Mouse (Mus musculus) cerebellum, adult 18-20 months (tissue): Measurements from ENCODE around the gene Abr.

Source experiments
- DNase-seq, 2 experiments: peaks; one replicate each; pipeline ENCODE4 v3.0.0; 2021

Gene Abr

DNA sequence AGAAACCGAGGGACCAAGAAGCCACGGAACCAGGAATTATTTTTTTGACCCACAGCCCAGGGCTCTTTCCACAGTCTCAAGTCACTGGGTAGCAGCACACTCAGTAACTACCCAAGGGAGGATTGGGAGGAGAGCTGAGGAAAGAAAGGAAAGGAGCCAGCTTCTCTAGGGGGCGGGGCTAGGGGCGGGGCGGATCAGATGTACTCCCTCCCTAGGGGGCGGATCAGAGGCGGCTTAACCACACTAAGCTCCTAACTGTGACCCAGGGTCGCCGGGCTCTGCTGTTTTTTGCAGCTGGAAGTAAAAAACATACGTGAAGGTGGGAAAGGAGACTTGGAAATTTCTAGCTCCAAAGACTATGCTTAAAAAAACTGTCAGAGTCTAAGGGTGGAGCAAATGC lies 175.9 kb downstream of the Abr start:
- DNase-seq: no peak

DNA sequence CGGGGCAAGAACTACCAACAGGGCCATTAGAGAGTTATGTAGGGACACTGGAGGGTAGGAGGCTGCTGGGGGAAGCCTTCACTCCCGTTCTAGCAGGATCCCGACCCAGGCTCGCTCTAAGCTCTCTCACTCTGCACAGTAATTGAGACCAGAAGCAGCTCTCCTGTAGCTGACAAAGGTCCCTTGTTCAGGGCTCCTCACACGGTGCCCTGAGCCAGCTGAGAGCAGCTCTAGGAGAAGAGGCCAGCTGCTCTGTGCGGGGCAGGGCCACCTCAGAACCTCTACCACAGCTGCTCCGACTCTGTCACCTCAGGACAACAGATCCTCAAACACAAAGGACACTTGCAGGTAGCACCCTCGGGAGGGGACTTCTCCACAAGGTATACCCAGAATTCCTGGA lies 176.7 kb downstream of the Abr start:
- DNase-seq: no peak

DNA sequence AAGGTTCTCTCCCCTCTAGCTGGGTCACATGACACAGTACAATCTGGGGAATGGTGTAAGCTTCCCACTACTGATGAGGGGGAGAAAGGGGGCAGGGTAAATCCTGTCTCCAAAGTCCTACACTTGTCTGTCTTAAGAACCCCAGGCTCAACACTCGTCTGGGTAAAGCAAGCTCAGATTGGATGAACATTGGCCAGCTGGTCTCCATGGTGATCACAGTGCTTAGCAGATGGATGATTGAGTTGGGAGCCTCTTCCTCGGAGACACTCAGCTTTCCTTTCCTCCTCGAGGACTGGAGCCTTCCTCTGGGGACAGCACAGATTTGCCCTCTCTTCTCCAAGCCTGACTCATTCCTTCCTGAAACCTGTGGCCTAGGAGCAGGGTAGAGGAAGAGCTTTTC lies 182.4 kb downstream of the Abr start:
- DNase-seq: no peak

- peak; percentile 50 to 63 for DNase-seq
These were observed 185.2 kb downstream of the Abr start for GRCm38 (mm10) chr11:76436864-76437437.

GRCm38 (mm10) chr11:76436009-76436408 lies 186.1 kb downstream of the Abr start:
- DNase-seq: no peak

DNA sequence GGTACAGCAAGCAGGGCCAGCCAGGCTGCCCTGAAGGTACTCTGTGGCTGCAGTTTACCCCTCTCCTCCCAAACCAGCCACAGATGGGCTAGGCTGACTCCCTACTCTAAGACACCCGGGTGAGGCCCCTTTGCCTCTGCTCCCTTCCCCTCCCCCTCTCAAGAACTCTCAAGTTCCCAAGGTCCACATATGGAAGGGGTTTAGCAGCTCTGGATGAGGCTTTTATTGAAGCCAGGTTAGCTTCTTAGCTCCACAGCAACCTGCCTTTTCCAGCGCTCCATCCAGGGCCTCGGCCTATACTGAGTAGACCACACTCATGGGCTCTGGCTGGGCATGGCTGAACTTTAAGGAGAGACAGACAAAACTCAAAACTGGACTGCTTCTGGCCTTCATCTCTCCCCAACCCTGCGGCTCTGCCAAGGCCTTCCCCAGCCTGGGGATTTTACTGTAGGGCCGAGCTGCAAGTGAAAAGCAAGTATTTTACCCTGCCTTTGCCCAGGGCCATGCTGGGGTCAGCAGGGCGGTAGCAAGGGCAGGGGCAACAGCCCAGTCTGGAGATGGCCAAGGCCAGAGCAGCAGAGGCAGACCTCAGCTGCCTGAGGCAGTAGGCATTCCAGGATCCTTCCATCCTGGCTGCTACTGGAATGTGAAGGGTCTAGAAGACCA lies 192.0 kb downstream of the Abr start:
- DNase-seq: no peak

DNA sequence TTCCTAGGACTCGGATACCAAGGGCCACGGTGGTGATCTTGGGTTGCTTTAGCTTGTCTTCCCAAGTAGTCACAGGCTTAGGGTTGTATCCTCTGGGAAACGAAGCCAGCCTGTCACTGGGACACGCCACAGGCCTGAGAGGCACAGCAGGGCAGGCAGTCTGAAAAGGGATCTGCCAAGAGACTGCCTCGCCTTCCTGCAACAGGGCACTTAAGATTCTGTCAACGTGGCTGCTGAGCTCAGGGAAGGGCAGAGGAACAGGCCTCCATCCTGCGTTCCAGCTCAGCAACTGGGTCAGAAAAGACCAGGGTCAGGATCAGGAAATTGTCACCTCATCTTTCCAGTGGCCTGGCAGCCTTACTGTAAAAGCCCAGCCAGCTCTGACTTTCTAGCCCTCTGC lies 192.6 kb downstream of the Abr start:
- DNase-seq: peak in 1 of 2 experiments; percentile 28

DNA sequence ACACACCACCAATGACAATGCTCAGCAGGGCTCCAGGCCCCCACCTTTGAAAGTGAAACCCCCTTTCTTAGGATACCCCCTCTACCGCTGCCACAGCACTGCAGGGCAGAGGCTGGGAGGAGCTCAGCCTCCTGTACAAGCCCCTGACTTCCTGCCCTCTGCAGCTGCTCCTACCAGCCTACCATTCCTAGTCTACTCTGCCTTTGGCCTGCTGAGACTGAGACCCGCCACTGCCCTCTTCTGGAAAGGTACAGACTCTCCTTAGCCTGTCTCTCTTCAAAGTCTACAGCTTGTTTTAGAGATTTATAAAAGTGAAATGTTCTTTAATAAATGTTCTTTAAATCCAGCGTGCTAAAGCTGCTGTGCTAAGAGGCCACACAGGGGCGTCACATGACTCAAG lies 193.1 kb downstream of the Abr start:
- DNase-seq: no peak

DNA sequence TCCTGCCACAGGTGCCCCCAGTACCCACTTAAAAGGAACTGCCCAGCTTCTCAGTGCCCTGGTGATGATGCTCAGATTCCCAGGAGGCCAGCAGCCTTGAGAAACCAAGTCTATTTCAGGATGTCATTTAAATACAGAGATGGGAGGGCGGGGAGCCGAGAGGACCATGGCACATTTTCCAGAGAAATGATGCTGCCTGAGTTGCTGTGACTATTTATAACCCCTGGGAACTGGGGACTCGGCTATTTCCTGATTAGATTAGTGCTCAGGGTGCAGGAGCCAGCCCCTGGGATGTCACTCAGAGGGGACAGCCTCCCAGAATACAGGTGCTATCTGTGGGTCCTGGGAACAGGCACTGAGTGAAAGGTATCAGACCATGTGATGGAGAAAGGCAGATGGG lies 194.3 kb downstream of the Abr start:
- no peak for DNase-seq

GRCm38 (mm10) chr11:76425749-76426148 lies 196.4 kb downstream of the Abr start:
- no peak for DNase-seq

DNA sequence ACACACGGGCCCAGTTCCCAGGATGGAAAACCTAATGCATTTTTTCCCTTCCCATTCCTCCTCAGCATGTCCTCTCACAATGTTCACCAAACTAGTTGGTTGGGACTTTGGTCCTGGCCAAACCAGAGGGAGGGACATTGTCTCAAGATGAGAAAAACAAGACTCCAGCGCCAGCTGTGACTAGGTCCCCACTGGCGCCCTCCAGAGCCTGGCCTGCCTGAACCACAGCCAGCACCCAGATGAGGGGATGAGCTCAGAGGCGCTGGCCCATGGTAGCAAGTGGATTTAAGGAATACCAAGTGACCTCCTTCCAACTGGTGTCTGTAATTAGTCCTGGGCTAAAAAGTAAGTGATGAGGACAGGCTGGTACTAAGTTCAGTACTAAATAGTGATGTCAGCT lies 201.2 kb downstream of the Abr start:
- DNase-seq: no peak

- DNase-seq: no peak
These were observed 202.9 kb downstream of the Abr start for GRCm38 (mm10) chr11:76419179-76419578.

- DNase-seq: peak; percentile 71 to 73
These were observed 203.7 kb downstream of the Abr start for GRCm38 (mm10) chr11:76418423-76418822.

DNA sequence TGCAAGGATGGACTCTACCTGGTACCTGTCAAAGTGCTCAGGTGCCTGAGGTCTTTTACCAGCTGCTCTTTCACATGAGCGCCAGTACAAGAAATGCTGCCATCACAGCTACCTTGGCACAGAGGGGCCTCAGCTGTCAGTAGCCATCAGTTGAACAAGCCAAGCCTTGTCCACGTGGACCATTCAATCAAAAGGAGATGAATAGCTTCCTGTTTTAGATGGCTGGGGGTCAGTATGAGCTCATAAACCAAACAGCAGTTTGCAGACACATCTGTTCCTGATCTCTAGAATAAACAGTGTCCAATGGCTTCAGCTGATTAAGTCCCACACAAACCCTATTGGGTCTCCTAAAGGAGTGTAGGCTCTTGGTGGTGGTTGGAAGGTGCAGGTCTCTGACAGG lies 206.1 kb downstream of the Abr start:
- DNase-seq: no peak

DNA sequence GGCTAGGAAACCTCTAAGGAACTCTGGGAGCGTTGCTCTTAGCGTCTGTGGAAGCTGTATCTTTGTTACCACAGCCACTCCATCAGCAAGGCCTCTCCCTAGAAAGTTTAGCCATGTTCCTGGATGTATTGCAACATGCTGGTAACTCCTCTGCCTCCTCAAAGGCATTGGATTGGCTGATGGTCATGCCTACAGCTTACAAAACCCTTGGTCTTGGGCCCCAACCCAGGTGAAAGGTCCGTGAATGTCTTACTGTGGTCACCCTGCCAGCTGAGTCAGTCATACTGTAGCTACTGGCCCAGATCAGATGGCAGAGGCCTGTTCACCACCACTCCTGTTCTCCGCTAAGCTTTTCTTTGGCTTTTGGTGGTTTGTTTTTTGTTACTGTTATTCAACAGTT lies 207.1 kb downstream of the Abr start:
- DNase-seq: no peak

DNA sequence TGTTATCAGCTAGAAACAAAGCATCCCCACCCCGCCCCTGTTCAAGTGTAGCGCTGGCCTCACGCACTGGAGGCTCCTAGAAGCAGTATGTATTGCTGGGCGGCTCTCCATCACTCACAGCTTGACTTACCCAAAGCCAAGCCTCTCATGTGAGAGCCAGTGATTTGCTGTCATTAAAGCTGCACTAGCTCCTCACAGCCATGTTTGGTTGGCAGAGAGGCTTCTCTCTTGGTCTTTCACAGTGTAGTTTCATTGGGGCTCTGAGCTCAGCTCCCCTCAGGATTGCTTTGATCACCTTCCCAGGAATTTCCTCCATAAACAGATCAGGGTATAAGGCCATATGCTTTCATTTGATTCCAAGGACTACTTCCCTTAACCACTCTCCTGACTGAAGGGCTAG lies 208.9 kb downstream of the Abr start:
- DNase-seq: no peak

DNA sequence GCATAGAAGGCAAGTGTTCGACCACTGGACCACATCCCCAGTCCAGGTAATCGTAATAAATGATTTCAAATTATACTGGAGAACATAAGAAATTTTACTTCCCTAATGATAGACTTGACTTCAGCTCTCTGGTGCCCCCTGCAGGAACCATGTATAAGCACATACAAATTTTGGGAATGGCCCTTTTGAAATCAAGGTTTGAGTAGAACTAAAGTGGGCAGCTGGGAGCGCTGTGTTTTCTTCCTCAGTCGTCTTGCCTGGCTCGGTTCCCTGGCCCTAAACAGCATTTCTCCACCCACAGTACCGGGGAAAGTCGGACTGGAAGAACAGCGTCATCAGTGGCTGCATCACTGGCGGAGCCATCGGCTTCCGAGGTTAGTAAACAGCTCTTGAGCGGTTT lies 211.3 kb downstream of the Abr start:
- peak; percentile 55 to 78 for DNase-seq

DNA sequence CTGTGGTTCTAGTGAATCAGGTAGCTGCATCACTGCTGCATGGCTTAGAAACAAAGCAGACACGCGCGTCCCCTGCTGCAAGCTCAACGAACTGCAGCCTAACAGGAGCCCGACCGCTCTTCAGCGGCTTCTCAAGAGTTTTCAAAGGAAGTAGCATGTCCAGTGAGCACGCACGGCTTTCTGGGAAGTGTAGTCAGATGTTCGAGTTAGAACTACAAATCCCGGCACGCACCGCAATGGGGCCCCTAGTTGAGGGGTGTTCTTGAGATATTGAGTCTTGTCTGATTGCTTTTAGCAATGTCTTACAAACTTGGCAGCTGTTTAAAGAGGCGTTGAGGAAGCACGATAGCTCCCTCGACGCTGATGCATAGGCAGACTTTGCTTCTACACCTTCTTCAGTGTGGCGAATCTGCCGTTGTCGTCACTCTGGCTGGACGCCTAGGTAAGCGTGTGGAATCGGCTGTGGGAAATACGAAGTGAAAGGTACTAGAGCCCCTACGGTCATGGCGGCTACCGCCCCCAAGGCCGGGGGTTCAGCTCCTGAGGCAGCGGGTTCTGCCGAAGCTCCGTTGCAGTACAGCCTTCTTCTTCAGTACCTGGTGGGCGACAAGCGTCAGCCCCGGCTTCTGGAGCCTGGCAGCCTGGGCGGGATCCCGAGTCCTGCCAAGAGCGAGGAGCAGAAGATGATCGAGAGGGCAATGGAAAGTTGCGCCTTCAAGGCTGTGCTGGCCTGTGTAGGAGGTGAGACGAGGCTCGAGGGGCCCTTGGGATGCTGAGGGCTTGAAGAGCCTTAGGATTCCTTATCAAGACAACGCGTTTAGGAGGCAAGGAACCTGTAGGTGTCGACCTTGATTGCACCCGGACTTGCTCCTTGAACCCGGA lies 215.2 kb downstream of the Abr start, which contains the start of gene Timm22:
Gene Timm22, plus strand, starts transcription at position 251 of the 882 bp plus-strand sequence.
- peak; percentile 99 for DNase-seq

- no peak for DNase-seq
These were observed 216.4 kb downstream of the Abr start for GRCm38 (mm10) chr11:76405626-76406264.

DNA sequence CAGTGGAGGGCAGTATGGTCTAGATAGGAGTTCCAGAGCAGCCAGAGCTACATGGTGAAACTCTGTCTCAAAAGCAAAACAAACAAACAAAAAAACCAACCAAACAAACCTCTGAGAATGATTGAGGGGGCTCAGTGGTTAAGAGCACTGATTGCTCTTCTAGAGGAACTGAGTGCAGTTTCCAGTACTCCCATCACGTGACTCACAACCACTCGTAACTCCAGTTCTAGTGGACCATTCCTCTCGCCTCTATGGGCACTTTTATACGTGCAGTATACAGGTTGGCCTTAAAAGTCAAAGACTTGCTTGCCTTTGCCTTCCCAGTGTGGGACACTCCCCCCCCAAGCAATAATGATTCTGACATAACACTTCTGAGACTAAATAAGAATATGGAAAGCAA lies 217.0 kb downstream of the Abr start:
- no peak for DNase-seq

GRCm38 (mm10) chr11:76401398-76401797 lies 220.7 kb downstream of the Abr start:
- DNase-seq: no peak

DNA sequence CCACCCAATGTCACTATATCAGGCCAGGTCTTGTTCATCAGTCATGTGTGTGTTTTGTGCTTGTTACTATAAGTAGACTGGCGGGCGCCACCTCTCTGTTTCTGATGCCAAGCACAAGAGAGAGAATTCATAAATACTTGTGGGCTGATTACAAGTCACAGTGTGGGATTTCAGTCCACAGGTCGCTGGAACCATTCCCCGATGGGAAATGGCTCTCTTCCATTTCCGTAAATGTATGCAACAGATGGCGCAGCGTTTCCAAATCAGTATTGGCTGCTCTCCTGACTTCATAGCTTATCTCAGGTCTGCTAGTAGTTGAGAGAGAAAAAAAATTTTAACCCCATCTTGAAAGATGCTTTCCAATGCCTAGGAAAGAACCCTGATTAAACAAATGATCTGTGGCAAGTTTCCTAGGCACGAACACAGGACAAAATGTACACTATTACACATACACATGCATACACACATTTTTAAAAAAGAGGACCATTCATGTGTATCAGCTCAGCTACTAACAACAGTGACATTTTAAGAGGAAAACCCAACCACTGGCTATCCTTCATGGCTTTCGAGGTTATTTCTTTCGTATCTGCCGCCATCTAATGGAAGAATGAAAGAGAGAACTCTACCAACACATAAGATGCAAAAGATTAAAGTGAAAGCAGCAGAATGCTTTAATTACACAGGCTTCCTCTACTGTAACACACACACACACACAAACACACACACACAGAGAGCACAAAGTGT lies 222.4 kb downstream of the Abr start:
- peak; percentile 65 to 69 for DNase-seq
